Mouse (Mus musculus) embryonic stem cell, embryonic (primary cell): ENCODE results near the gene Dync1li2.

Source experiments
- CTCF ChIA-PET, 4 experiments: fragments of 300-600 bp in 2 of 4; fragments of 350-600 bp in 2 of 4; sonication (Branson Sonifier 250); formaldehyde crosslinking; loops; one replicate each; lab custom pipeline; 2022; ENCODE audit warnings: inconsistent platforms in 2 of 4; lab: Charles Lee
- POLR2A ChIA-PET, 4 experiments: fragments of 300-600 bp in 2 of 4; fragments of 350-600 bp in 2 of 4; sonication (Branson Sonifier 250); formaldehyde crosslinking; loops; one replicate each; lab custom pipeline; 2022; ENCODE audit warnings: antibody characterized with exemption in 4 of 4, inconsistent platforms in 1 of 4; lab: Charles Lee

Gene Dync1li2

DNA sequence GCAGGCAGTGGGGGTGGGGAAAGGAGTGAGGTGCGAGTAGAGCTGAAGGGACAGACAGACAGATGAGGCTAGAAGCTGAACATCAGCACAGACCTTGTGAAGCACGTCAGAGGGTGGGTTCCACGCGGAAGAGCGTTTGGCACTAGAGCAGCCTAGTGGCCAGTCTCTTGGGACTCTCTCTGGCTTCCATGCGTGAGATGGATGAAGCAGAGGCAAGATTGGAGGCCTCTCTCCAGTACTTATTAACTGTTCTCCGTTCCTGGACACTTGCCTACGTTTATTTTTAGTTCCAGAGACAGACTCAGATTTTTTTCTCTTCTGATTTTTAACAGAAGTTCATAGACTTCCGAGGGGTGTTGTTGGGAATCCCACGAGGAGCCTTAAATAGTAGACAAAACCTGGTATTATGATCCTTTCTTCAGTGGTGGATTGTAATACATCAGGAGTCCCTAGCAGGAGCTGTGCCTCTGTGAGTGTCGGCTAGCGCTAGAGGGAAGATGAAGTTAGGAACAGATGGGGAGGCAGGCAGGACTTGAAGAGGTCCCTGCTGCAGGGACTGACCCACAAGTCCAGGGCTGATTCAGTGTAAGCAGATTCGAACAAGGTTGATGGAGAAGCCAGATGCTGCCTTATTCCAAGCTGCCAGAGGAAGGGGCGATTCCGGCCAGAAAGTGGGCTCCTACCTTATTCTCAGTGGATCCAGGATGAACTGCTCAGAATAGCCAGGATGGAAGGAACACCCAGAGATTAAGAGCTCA is 37.2 kb downstream of the Dync1li2 start:
- ChIA-PET CTCF (interaction anchor here (1.0 to 2.1 kb wide), 8 partner anchors 10 to 62 kb away, joined by 3 to 7 read pairs (median 5); partner anchors contain the start of gene Dync1li2 (in 1 of the 4)), POLR2A (interaction anchor here in 2 of 4 experiments (0.9 to 3.1 kb wide), 6 partner anchors 10 to 37 kb away, joined by 3 to 24 read pairs (median 3); partner anchors contain the start of gene Dync1li2 (in 1 of the 2))

- ChIA-PET CTCF (interaction anchor here (0.6 to 5.1 kb wide), 13 partner anchors 23 to 311 kb away, joined by 3 to 40 read pairs (median 4); partner anchors contain the start of genes Cklf (in 1 of the 4) and Dync1li2 (in 1 of the 4)), POLR2A (interaction anchor here in 2 of 4 experiments (0.6 to 1.2 kb wide), 3 partner anchors 59 to 64 kb away, joined by 3 read pairs; partner anchors contain the start of gene Cmtm3 (in 1 of the 2))
These were observed 39.3 kb downstream of the Dync1li2 start for GRCm38 (mm10) chr8:104403596-104403995.

GRCm38 (mm10) chr8:104395703-104396357 is 47.0 kb downstream of the Dync1li2 start, which contains the start of gene Cmtm4:
Cmtm4 (minus strand) TSS chr8:104395807.
- CTCF ChIA-PET: interaction anchor here in 2 of 4 experiments (0.6 to 2.6 kb wide), 4 partner anchors 11 to 52 kb away, joined by 3 to 8 read pairs (median 3); no protein-coding TSS in a partner anchor
- POLR2A ChIA-PET: interaction anchor here in 3 of 4 experiments (0.6 to 2.9 kb wide), 13 partner anchors 10 to 162 kb away, joined by 3 to 16 read pairs (median 4); partner anchors contain the start of gene Dync1li2 (in 1 of the 3)

GRCm38 (mm10) chr8:104394801-104395702 is 47.8 kb downstream of the Dync1li2 start:
- CTCF ChIA-PET: interaction anchor here in 3 of 4 experiments (0.6 to 2.6 kb wide), 3 partner anchors 51 to 113 kb away, joined by 3 to 9 read pairs (median 8); no protein-coding TSS in a partner anchor

DNA sequence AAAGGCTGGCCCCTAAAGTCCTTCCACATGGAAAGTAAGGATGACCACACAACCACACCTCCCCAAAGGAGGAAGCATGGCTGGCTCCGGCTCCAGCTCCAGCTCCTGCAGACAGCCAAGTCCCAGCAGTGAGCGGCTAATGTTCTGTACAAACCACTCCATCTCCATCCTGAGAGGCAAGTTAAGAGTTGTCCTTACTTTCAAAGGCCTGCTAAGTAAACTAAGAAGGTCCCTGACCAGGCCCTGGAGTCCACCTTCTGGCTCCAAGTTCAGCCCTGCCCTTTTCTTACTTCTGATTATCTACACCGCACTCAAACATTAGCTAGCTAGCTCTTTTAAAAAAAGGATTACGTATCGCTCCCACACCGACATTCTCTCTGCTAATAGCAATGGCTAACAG is 49.1 kb downstream of the Dync1li2 start:
- ChIA-PET CTCF (no interaction called here), POLR2A (interaction anchor here in 2 of 4 experiments (0.7 to 1.7 kb wide), 7 partner anchors 12 to 131 kb away, joined by 3 to 6 read pairs (median 3); no protein-coding TSS in a partner anchor)

More at GRCm38 (mm10) chr8:104394801-104395702, 47.8 kb downstream of the Dync1li2 start:
- POLR2A ChIA-PET: interaction anchor here in 2 of 4 experiments (0.6 to 2.0 kb wide), 7 partner anchors 9 to 1077 kb away, joined by 3 to 6 read pairs (median 3); partner anchors contain the start of gene Dync1li2 (in 1 of the 2)

- CTCF ChIA-PET: no interaction called here
- POLR2A ChIA-PET: interaction anchor here in 2 of 4 experiments (0.7 to 1.7 kb wide), 5 partner anchors 14 to 114 kb away, joined by 3 to 6 read pairs (median 3); no protein-coding TSS in a partner anchor
These were observed 49.7 kb downstream of the Dync1li2 start for GRCm38 (mm10) chr8:104393139-104393538.

- POLR2A ChIA-PET: interaction anchor here in 2 of 4 experiments (0.6 to 2.3 kb wide), 11 partner anchors 9 to 47 kb away, joined by 3 to 7 read pairs (median 3); no protein-coding TSS in a partner anchor
- CTCF ChIA-PET: interaction anchor here in 1 of 4 experiments (0.6 to 1.1 kb wide), 2 partner anchors 8 to 13 kb away, joined by 3 to 7 read pairs; no protein-coding TSS in a partner anchor
These were observed 52.6 kb downstream of the Dync1li2 start for GRCm38 (mm10) chr8:104390245-104390644.

DNA sequence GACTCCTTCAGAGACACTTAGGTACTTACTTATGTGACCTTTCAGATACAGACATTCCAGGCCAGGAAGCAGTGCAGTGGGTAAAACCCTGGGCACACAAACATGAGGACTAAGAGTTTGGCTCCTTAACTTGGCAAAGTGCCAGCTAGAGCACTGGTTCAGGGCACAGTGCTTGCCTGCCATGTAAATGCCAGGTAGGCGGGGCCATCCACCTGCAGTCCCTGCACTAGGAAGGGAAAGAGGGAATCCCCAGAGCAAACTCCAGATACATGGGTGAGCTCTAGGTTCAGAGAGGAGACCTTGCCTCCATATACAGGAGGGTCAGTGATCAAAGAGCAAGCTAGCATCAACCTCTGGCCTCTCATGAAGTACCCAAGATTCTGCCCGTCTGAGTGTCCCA is 54.9 kb downstream of the Dync1li2 start:
- POLR2A ChIA-PET: interaction anchor here in 1 of 4 experiments (0.8 to 1.6 kb wide), 2 partner anchors 8 to 20 kb away, joined by 3 to 5 read pairs; no protein-coding TSS in a partner anchor
- CTCF ChIA-PET: interaction anchor here in 2 of 4 experiments (0.5 to 1.8 kb wide), 2 partner anchors 33 to 44 kb away, joined by 3 to 4 read pairs; no protein-coding TSS in a partner anchor

- ChIA-PET CTCF (interaction anchor here in 2 of 4 experiments (0.5 to 1.8 kb wide), 2 partner anchors 33 to 44 kb away, joined by 3 to 4 read pairs; no protein-coding TSS in a partner anchor), POLR2A (no interaction called here)
These were observed 55.3 kb downstream of the Dync1li2 start for GRCm38 (mm10) chr8:104387501-104387900.

DNA sequence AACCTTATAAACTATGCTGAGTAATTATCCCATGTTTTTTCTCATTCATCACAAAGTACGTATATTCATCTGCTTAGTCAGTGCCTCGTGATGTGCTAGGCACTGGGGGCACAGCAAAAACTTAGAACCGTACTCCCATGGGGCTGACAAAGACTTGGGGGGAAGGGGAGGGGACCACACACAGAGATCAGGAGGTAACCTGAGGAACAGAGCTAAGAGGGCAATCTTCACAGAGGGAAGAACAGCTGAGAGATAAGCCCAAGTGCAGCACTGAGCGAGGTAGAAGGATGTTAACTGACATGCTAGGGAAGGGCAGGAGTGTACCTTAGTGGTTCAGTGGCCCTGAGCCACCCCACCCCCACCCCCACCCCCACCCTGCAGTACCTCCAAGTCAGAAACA is 56.2 kb downstream of the Dync1li2 start:
- ChIA-PET POLR2A (interaction anchor here in 3 of 4 experiments (0.6 to 1.8 kb wide), 6 partner anchors 10 to 209 kb away, joined by 3 to 8 read pairs (median 4); partner anchors contain the start of gene Cmtm4 (in 1 of the 3)), CTCF (interaction anchor here in 2 of 4 experiments (1.1 to 1.8 kb wide), 3 partner anchors 43 to 56 kb away, joined by 4 to 5 read pairs (median 5); partner anchors contain the start of gene Dync1li2 (in 1 of the 2))

DNA sequence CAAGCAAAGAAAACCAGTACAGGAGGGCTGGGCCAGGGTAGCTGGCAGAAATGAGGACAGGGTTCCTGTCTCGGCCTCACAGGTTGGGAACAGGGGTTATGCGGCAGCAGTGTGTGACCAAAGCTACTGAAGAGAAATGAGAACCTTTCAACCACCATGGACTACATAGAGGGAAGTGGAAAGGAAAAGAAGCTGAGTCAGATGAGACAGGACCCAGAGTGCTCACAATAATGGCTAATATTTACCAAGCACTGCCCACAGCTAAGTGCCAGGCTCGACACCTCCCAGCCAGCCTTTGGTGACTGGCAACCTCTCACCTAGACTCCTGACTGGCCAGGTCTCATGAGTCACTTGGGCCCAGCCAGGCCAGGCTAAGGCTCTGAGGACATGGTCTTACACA is 58.9 kb downstream of the Dync1li2 start:
- POLR2A ChIA-PET: interaction anchor here in 3 of 4 experiments (0.5 to 1.3 kb wide), 6 partner anchors 10 to 42 kb away, joined by 3 to 9 read pairs (median 3); no protein-coding TSS in a partner anchor
- CTCF ChIA-PET: interaction anchor here in 2 of 4 experiments (0.6 to 1.8 kb wide), 2 partner anchors 40 to 1970 kb away, joined by 6 to 7 read pairs; no protein-coding TSS in a partner anchor

GRCm38 (mm10) chr8:104383296-104383695 is 59.6 kb downstream of the Dync1li2 start:
- ChIA-PET CTCF (interaction anchor here in 1 of 4 experiments (1.8 kb wide), 1 partner anchor 39 kb away, joined by 7 read pairs; no protein-coding TSS in a partner anchor), POLR2A (interaction anchor here in 2 of 4 experiments (1.0 to 1.3 kb wide), 5 partner anchors 9 to 41 kb away, joined by 3 to 9 read pairs (median 3); no protein-coding TSS in a partner anchor)

DNA sequence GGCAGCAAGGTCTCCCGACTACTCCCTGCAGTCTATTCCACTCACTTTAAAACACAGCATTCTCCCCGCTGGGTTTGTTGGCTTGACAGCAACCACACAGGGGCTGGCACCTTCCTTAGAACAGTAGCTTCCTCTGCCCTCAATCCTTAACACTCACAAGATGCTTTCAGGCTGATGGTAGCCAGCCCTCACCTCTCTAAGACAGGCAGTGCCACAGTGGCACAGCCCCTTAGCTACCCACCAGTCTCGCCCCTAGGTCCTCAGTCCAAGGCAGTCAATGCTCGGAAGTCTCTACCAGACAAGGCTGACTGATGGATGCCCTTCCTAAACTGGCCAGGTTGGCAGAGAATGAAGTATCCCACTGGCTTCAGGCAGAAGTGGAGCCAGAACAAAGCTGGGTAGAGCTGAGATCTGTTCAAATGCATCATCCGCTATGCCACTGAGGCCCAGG is 61.9 kb downstream of the Dync1li2 start:
- ChIA-PET CTCF (interaction anchor here in 2 of 4 experiments (0.6 to 0.7 kb wide), 2 partner anchors 37 to 881 kb away, joined by 3 to 4 read pairs; no protein-coding TSS in a partner anchor), POLR2A (interaction anchor here in 2 of 4 experiments (1.2 to 2.3 kb wide), 5 partner anchors 9 to 53 kb away, joined by 3 to 7 read pairs (median 3); no protein-coding TSS in a partner anchor)

GRCm38 (mm10) chr8:104380269-104380668 is 62.6 kb downstream of the Dync1li2 start:
- ChIA-PET POLR2A (interaction anchor here in 2 of 4 experiments (0.9 to 2.4 kb wide), 6 partner anchors 20 to 54 kb away, joined by 3 to 7 read pairs (median 4); no protein-coding TSS in a partner anchor), CTCF (interaction anchor here in 3 of 4 experiments (0.7 to 2.1 kb wide), 3 partner anchors 18 to 36 kb away, joined by 3 to 5 read pairs (median 3); no protein-coding TSS in a partner anchor)

- POLR2A ChIA-PET: interaction anchor here in 2 of 4 experiments (0.7 to 2.4 kb wide), 13 partner anchors 9 to 63 kb away, joined by 3 to 7 read pairs (median 3); partner anchors contain the start of gene Dync1li2 (in 1 of the 2)
- CTCF ChIA-PET: interaction anchor here in 2 of 4 experiments (1.6 to 2.1 kb wide), 2 partner anchors 17 to 35 kb away, joined by 3 to 5 read pairs; no protein-coding TSS in a partner anchor
These were observed 63.5 kb downstream of the Dync1li2 start for GRCm38 (mm10) chr8:104379301-104379836.
